Mouse (Mus musculus): Measurements from ENCODE around the gene Pald1. TPM values are rescaled to one million over a fixed set of nuclear protein-coding genes. Genes with fewer than 3 reads are reported as not detected.

The Pald1 gene
- total RNA-seq, 2 experiments from 2014 or later = 16.1 to 21.9 TPM

DNA sequence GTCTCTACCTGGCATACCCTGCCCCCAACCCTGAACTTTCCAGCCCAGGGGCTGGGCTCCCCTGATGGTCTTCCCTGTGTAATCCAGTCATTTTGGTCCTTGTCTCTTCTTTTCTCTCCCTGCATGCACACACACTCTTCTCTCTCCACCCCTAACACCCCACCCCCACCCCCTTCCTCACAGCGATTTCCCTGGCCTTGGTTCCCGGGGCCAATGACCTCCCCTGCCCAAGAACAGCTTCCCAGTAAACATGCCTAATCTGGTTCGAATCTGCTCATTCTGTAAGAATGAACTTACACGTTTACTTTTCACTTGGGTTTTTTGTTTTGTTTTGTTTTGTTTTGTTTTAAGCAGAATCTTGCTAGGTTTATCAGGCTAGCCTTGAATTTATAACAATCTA, 26.4 kb upstream of the Pald1 start:
- DNase-seq (ENCODE audit: low spot score) = no peak
- intact Hi-C loops (cut with DNase I) = no loop called here

DNA sequence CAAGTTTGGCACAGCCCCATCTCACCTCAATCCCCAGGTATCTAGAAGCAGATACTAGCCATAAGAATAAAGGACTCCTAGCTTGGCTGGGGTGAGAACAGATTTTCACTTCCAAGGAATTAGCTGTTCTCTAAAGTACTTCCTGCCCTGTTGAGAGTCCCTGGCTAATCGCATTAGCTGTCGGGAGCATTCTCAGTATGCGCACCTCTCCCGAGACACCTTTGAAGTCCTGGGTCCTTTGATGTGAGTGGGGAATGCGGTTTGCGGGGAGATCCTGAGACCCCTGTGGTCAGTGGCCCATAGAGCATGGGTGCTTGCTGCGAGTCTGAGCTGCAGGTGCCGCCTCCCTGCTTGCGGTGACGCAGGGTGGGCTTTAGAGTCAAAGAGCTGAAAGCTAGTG, 22.6 kb upstream of the Pald1 start:
- intact Hi-C loops (cut with DNase I) = no loop called here

GRCm38 (mm10) chr10:61402911-61403310, 19.6 kb upstream of the Pald1 start:
- intact Hi-C loops (cut with DNase I) = loop anchor here (5.0 kb wide), 1 partner anchor 206 kb away; no protein-coding TSS in a partner anchor
- no peak for DNase-seq (ENCODE audit: low spot score)

More for the DNA sequence above, 22.6 kb upstream of the Pald1 start:
- no peak for DNase-seq (ENCODE audit: low spot score)

GRCm38 (mm10) chr10:61402480-61402879, 19.1 kb upstream of the Pald1 start:
- intact Hi-C loops (cut with DNase I) = loop anchor here (5.0 kb wide), 1 partner anchor 205 kb away; no protein-coding TSS in a partner anchor
- DNase-seq (ENCODE audit: low spot score) = no peak

DNA sequence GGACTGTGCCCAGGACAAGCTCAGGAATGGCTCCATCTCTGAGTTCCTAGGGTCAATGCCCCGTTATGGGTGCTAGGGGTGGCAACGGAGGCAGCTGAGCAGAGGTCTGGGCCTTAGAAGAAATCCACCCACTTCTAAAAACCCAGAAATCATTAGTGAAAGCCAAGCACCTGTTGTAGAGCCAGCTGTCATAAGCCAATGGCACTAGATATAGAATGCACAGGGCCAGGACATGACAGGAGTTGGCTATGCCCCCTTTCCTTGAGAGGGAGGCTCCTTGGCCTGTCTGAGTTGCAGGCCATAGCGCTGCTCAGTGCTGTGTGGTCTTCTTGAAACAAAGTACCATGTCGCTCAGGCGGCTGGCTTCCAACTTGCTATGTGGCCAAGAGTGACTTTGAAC, 17.1 kb upstream of the Pald1 start:
- no peak for DNase-seq (ENCODE audit: low spot score)
- intact Hi-C loops (cut with DNase I) = loop anchor here (1.0 to 5.0 kb wide), 2 partner anchors 59 to 203 kb away; no protein-coding TSS in a partner anchor

- intact Hi-C loops (cut with DNase I) = loop anchor here (5.0 kb wide), 1 partner anchor 192 kb away; no protein-coding TSS in a partner anchor
Observed at GRCm38 (mm10) chr10:61399156-61399734, 15.9 kb upstream of the Pald1 start.

DNA sequence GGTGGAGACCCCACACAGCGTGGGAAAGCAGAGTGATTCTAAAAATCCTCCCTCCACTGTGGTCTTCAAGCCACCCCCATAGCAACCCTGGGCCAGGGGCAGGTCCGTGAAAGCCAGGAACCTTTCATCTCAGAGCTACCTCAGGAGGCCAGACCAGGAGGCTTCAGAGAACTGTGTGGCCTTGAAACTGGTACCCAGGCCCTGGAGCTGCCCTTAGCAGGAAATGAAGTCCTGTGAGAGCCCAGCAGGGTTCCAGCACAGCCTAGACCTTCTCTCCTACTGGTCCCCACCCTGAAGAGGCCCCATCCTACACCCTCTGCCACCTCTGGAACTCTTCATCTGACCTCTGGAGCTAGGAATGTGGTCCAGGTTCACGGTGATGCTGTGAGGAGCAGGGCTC, 14.8 kb upstream of the Pald1 start:
- intact Hi-C loops (cut with DNase I) = loop anchor here (5.0 kb wide), 1 partner anchor 191 kb away; no protein-coding TSS in a partner anchor
- no peak for DNase-seq (ENCODE audit: low spot score)

More at GRCm38 (mm10) chr10:61399156-61399734, 15.9 kb upstream of the Pald1 start:
- peak; percentile 53 for DNase-seq (ENCODE audit: low spot score)

DNA sequence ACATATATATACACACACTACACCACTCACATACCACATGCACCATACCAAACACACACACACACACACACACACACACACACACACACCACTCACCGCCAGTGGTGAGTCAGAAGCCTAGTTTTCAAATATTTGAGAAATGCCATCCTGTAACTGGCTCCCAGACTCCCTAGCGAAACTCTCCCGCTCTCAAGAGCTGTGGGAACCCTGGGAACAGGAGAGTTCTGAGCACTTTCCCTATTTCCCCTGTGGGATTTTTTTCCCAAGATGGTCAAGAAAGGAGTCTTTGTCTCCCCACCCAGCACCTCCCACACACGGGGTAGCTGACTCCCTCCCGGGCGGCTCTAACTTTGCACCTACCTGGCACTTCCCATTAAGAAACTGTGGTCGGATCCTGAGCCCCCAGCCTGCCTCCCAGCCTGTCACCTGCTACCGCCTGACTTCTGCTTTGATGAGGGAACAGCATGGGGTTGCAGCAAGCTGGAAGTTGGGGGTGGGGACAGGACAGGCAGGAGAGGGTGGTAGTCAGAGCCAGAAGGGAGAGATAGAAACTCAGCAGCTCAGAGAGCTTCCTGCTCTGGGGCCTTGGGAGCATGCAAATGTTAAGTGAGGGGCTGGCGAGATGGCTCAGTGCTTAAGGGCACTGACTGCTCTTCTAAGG, 11.3 kb upstream of the Pald1 start:
- intact Hi-C loops (cut with DNase I) = loop anchor here (5.0 kb wide), 1 partner anchor 187 kb away; no protein-coding TSS in a partner anchor
- DNase-seq (ENCODE audit: low spot score) = no peak

DNA sequence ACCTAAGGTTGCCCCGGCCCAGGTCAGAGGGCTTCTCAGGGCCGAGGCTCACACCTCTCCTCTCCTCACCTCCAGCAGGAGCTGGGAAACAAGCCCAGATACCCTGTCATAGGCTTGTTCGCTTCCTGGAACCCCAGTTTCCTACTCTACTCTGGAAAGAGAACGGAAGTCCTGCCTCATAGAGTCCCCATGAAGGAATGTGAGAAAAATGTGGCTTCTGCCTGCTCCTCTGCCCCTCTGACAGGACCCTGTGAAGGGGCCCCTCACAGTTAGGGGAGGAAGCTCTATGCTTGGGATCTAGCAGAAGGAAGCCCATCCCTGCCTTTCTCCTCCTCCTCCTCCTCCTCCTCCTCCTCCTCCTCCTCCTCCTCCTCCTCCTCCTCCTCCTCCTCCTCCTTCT, 9.3 kb upstream of the Pald1 start:
- intact Hi-C loops (cut with DNase I) = no loop called here

DNA sequence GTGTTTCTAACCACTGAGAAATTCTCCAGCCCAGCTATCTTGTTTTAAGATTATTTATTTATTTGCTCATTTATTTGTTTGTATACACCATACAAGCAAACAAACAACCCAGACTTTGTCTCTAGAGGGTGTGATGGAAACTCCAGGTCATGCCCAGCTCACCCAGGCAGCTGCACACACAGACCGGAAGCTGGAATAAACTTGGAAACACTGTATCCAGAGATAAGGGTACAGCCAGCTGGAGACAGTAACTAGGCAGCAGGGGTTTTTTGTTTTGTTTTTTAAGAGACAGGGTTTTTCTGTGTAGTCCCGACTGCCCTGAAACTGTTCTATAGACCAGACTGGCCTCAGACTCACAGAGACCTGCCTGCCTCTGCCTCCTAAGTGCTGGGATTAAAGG, 6.8 kb upstream of the Pald1 start:
- no peak for DNase-seq (ENCODE audit: low spot score)

More for the DNA sequence above, 9.3 kb upstream of the Pald1 start:
- no peak for DNase-seq (ENCODE audit: low spot score)

GRCm38 (mm10) chr10:61389020-61389419, 5.7 kb upstream of the Pald1 start:
- intact Hi-C loops (cut with DNase I) = no loop called here
- DNase-seq (ENCODE audit: low spot score) = no peak

More for the DNA sequence above, 6.8 kb upstream of the Pald1 start:
- intact Hi-C loops (cut with DNase I) = no loop called here

GRCm38 (mm10) chr10:61386284-61386683, 3.0 kb upstream of the Pald1 start:
- DNase-seq (ENCODE audit: low spot score) = no peak
- intact Hi-C loops (cut with DNase I) = no loop called here

GRCm38 (mm10) chr10:61385174-61385573, 1.8 kb upstream of the Pald1 start:
- no peak for DNase-seq (ENCODE audit: low spot score)
- intact Hi-C loops (cut with DNase I) = no loop called here

DNA sequence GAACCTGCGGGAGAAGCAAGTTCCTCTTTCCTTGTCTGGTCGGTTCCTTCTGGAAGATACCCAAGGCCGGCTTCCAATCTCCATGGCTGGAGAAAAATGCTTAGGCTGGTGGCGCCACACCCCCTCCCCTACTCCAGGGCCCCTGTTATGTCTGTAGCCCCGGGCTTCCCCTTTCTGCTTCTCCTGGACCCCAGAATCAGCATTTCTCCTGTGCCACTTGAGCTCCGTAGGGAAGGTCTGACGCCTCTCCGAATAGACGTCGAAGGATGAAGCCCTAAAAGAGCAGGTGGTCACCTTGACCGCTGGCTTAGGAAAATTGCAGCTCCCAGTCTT, 351 bp upstream of the Pald1 start:
- intact Hi-C loops (cut with DNase I) = loop anchor here (2.0 kb wide), 1 partner anchor 17 kb away; no protein-coding TSS in a partner anchor
- DNase-seq (ENCODE audit: low spot score) = no peak

DNA sequence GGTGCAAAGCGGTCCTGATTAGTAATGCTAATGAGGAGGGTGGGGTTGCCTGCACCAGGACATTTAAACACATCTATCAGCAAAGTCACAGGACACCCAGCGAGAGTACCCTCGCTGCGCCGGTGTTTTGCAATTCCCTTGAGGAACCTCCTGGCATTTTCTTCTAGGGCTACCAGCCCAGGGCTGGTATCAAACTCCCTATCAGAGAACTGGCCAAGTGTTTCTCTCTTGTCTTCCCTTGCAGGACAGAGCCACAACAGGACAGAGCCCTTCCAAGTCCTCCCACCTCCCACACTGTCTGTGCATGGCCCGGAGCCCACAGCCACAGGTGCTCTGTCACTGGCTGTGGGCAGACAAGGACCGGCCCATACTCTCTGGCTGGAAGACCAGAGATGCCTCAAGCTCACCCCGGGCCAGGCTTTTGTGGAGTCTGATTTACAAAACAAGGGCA, 1.0 kb downstream of the Pald1 start:
- intact Hi-C loops (cut with DNase I) = loop anchor here (2.0 kb wide), 1 partner anchor 16 kb away; no protein-coding TSS in a partner anchor

DNA sequence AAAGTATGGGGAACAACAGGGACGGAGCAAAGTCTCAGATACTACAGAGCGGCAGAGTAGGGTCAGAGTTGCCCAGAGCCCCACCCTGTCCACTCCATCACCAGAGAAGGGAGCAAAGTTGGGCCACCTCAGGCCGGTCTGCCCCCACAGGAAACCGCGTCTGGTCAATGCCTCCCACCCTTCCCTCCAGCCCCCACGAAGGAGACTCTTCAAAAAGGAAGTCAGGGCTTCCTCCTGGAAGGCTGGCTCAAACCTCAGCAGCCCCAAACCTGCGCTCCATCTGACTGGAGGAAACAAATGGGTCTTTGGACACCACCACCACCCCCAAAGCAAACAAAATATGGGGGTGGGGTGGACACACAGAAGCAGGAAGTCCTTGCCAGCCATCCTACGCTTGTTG, 1.5 kb downstream of the Pald1 start:
- intact Hi-C loops (cut with DNase I) = loop anchor here (2.0 kb wide), 1 partner anchor 15 kb away; no protein-coding TSS in a partner anchor
- DNase-seq (ENCODE audit: low spot score) = peak; percentile 39

More for the DNA sequence above, 1.0 kb downstream of the Pald1 start:
- DNase-seq (ENCODE audit: low spot score) = no peak

DNA sequence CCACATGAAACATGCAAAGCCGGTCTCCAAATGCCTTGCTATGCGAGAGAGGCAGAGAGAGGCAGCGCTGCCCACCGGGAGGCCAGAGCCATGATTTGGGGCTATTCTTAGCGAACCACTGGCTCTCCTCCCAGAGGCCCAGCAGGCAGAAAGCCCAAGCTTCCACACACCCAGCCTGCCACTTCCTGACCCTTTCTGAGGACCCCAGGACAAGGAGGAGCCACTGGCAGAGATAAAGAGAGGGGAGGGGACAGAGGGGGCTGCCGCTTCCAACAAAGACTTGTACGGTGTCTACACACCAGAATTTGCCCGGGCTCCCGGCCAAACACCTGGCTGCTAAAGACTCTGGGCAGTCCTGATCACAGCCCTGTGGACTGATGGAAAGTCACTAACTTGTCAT, 3.1 kb downstream of the Pald1 start:
- DNase-seq (ENCODE audit: low spot score) = peak; percentile 54
- intact Hi-C loops (cut with DNase I) = no loop called here

DNA sequence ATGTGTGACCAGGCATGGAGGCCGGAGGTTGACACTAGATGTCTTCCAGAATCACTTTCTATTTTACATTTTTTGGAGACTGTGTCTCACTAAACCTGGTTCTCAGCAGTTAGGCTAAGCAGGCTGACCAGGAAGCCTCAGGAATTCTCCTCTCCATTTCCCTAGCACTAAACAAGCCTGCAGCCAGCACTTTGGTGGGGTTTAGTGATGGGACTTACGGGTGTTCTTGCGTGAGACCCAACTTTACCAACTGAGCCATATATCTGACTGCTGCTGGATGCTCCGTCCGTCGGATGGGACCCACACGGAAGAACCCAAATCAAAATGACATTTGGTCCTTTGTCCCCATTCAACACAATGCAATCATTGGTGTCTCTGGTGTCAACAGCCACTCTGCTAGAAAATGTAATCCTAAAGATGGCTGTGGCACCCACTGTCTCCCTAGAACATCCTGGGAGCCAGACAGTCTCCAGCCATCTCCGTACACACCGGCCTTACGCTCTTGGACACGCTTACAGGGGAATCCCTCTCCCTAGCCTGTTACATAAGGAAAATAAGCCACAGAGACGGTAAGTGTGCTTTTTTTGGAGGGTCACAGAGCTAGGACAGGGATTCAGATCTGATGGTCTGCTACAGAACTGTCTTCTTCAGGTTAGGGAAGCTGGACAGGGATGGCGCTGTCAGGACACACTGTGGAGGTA, 3.8 kb downstream of the Pald1 start:
- DNase-seq (ENCODE audit: low spot score) = no peak
- intact Hi-C loops (cut with DNase I) = no loop called here

DNA sequence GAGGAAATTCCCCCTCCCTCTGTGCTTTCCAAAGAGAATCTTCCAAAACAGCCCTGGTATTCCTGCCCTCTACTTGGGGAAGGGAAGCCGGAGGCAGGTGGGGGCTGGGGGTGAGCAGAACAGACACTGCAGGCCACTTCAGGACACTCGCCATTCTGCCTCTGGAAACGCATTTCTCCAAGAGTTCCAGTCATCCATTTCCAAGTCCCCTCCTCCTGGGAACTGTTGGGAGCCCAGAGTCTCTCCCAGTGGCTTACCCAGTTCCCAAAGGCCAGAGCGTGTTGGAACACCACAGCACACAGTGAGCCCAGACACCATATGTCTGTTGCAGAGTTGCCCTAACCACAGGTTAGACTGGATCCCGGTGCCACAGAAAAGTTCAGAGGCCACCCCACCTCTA, 4.6 kb downstream of the Pald1 start:
- no peak for DNase-seq (ENCODE audit: low spot score)
- intact Hi-C loops (cut with DNase I) = no loop called here

DNA sequence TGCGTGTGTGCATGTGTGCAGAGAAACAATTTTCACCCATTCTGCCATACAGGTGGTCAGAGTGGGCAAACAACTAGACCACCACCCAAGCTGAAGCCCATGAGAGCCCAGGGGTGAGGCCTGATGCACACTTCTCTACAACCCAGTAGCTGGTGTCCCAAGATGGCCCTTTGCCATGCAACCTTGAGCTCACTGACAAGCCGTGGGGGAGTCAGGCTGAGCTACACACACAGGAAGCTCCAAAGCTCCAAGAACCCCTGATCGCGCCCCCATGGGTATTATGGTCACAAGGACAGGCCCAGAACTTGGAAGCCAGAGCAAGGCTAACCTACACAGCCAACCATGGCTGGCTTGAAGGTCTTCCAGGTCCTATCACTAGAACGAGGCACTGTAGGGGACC, 5.3 kb downstream of the Pald1 start:
- no peak for DNase-seq (ENCODE audit: low spot score)
- intact Hi-C loops (cut with DNase I) = no loop called here
